Mouse (Mus musculus) lung, embryonic 16.5 days (tissue): ENCODE measurements around the gene Myo10. TPM values are rescaled to one million over a fixed set of nuclear protein-coding genes. Genes with fewer than 3 reads are reported as not detected.

Source experiments
- ATAC-seq: fragments of 200-750 bp; cut with Nextera tagmentation; 2 replicates; pipeline ENCODE4 v1.8.0; 2017; ENCODE audit warnings: low read depth, mild to moderate bottlenecking, moderate library complexity
- H3K27ac ChIP-seq: fragments of 300-500 bp; sonication (generic); 2 replicates; pipeline ENCODE4 v1.5.1; 2014; ENCODE audit warnings: mild to moderate bottlenecking, control low read depth, low read length
- H3K27me3 ChIP-seq: fragments of 300-500 bp; sonication (generic); 2 replicates; pipeline ENCODE4 v1.6.1; 2014; ENCODE audit warnings: low read depth, low read length, mixed read lengths; ENCODE audit not compliant: control insufficient read depth, insufficient read depth
- H3K36me3 ChIP-seq: fragments of 300-500 bp; sonication (generic); 2 replicates; pipeline ENCODE4 v1.6.1; 2014; ENCODE audit warnings: low read length; ENCODE audit not compliant: control insufficient read depth, insufficient read depth
- H3K4me1 ChIP-seq: fragments of 300-500 bp; sonication (generic); replicated peaks from 2 replicates; pipeline ENCODE4 v1.6.1; 2014; ENCODE audit warnings: low read length, mixed read lengths; ENCODE audit not compliant: control insufficient read depth, insufficient read depth
- H3K4me2 ChIP-seq: fragments of 300-500 bp; sonication (generic); 2 replicates; pipeline ENCODE4 v1.6.1; 2014; ENCODE audit warnings: low read depth, low read length, control low read depth
- H3K4me3 ChIP-seq: fragments of 300-500 bp; sonication (generic); 2 replicates; pipeline ENCODE4 v1.5.1; 2014; ENCODE audit warnings: mild to moderate bottlenecking, low read length, control low read depth
- H3K9ac ChIP-seq: fragments of 300-500 bp; sonication (generic); 2 replicates; pipeline ENCODE4 v1.6.1; 2014; ENCODE audit warnings: low read length, control low read depth
- H3K9me3 ChIP-seq: fragments of 300-500 bp; sonication (generic); 2 replicates; pipeline ENCODE4 v1.6.1; 2016; ENCODE audit warnings: low read length; ENCODE audit not compliant: control insufficient read depth
- WGBS: fragments of 180-500 bp; shearing (Covaris S2); extraction: QIAGEN DNeasy Blood & Tissue Kit; methylation state at CpG from one replicate; pipeline ENCODE4 v1.1.7; 2014; 5-methylcytosine and 5-hydroxymethylcytosine counted together
- polyA plus RNA-seq: library from polyadenylated mRNA; unstranded; fragments of >200 nt; fragmentation: Nextera tagmentation; extraction: Ambion mirVana; gene quantifications from 2 replicates; pipeline ENCODE4 v1.2.1, GENCODE M21; 2015

The Myo10 gene
- polyA plus RNA-seq, 1 experiment from 2014 or later: 33.2 TPM

- peaks cover 50% of the 10 kb centered on the region for H3K4me1 ChIP-seq
Observed at GRCm38 (mm10) chr15:25679081-25679480, 56.8 kb downstream of the Myo10 start.

GRCm38 (mm10) chr15:25679616-25680015, 57.3 kb downstream of the Myo10 start:
- peaks cover 50% of the 10 kb centered on the region for H3K4me1 ChIP-seq
- no peak overlapping the region for H3K4me3 ChIP-seq
- 62% methylated on average over 4 of the region's 4 CpGs for WGBS
- H3K4me2 ChIP-seq: no peak overlapping the region
- no peaks in the 10 kb centered on the region for H3K27me3 ChIP-seq
- H3K36me3 ChIP-seq: no peaks in the 10 kb centered on the region
- no peak for ATAC-seq
- no peaks in the 10 kb centered on the region for H3K9me3 ChIP-seq
- H3K27ac ChIP-seq: no peak overlapping the region
- H3K9ac ChIP-seq: no peak overlapping the region

More at GRCm38 (mm10) chr15:25679081-25679480, 56.8 kb downstream of the Myo10 start:
- no peaks in the 10 kb centered on the region for H3K27me3 ChIP-seq
- H3K36me3 ChIP-seq: no peaks in the 10 kb centered on the region
- no peak overlapping the region for H3K4me3 ChIP-seq
- no peaks in the 10 kb centered on the region for H3K9me3 ChIP-seq
- H3K9ac ChIP-seq: no peak overlapping the region
- no peak overlapping the region for H3K4me2 ChIP-seq
- 0 out of 2 replicates have a peak, but pooled peaks have one; percentile 20 for ATAC-seq
- 51% methylated on average over 3 of the region's 3 CpGs for whole genome bisulfite sequencing
- H3K27ac ChIP-seq: no peak overlapping the region

GRCm38 (mm10) chr15:25680269-25680818, 58.0 kb downstream of the Myo10 start:
- peak; percentile 70 for ATAC-seq
- Histone ChIP-seq H3K4me2 (no peak overlapping the region), H3K4me3 (no peak overlapping the region), H3K27me3 (no peaks in the 10 kb centered on the region), H3K9me3 (no peaks in the 10 kb centered on the region), H3K27ac (no peak overlapping the region), H3K4me1 (peaks cover 51% of the 10 kb centered on the region), H3K9ac (no peak overlapping the region), H3K36me3 (no peaks in the 10 kb centered on the region)
- WGBS: 25% methylated on average over 10 of the region's 10 CpGs

- H3K27ac ChIP-seq: no peak overlapping the region
- WGBS: 37% methylated on average over 13 of the region's 13 CpGs
- H3K4me1 ChIP-seq: peaks cover 29% of the 10 kb centered on the region
- H3K9me3 ChIP-seq: peaks cover 3% of the 10 kb centered on the region
- H3K36me3 ChIP-seq: no peaks in the 10 kb centered on the region
- H3K27me3 ChIP-seq: no peaks in the 10 kb centered on the region
- no peak overlapping the region for H3K4me2 ChIP-seq
- no peak overlapping the region for H3K4me3 ChIP-seq
- no peak for ATAC-seq
- H3K9ac ChIP-seq: no peak overlapping the region
Observed at GRCm38 (mm10) chr15:25682953-25683507, 60.7 kb downstream of the Myo10 start.

GRCm38 (mm10) chr15:25685186-25685585, 62.9 kb downstream of the Myo10 start:
- H3K4me2 ChIP-seq: no peak overlapping the region
- H3K4me1 ChIP-seq: peaks cover 8% of the 10 kb centered on the region
- peaks cover 3% of the 10 kb centered on the region for H3K9me3 ChIP-seq
- no peak for ATAC-seq
- H3K36me3 ChIP-seq: no peaks in the 10 kb centered on the region
- no peak overlapping the region for H3K4me3 ChIP-seq
- H3K27ac ChIP-seq: no peak overlapping the region
- H3K9ac ChIP-seq: no peak overlapping the region
- H3K27me3 ChIP-seq: no peaks in the 10 kb centered on the region
- 81% methylated on average over 9 of the region's 9 CpGs for WGBS

- Histone ChIP-seq H3K27ac (no peak overlapping the region), H3K4me3 (no peak overlapping the region)
- no peak for ATAC-seq
Observed at GRCm38 (mm10) chr15:25688424-25689283, 66.3 kb downstream of the Myo10 start.

GRCm38 (mm10) chr15:25689477-25689876, 67.2 kb downstream of the Myo10 start:
- peaks cover 15% of the 10 kb centered on the region for H3K4me1 ChIP-seq

More at GRCm38 (mm10) chr15:25688424-25689283, 66.3 kb downstream of the Myo10 start:
- peaks cover 15% of the 10 kb centered on the region for H3K4me1 ChIP-seq
- H3K4me2 ChIP-seq: no peak overlapping the region
- H3K27me3 ChIP-seq: no peaks in the 10 kb centered on the region
- peaks cover 3% of the 10 kb centered on the region for H3K9me3 ChIP-seq
- no peak overlapping the region for H3K9ac ChIP-seq
- H3K36me3 ChIP-seq: no peaks in the 10 kb centered on the region
- 49% methylated on average over 9 of the region's 9 CpGs for WGBS

GRCm38 (mm10) chr15:25690066-25690745, 67.9 kb downstream of the Myo10 start:
- H3K9ac ChIP-seq: no peak overlapping the region
- H3K4me3 ChIP-seq: no peak overlapping the region
- no peak overlapping the region for H3K27ac ChIP-seq
- no peaks in the 10 kb centered on the region for H3K36me3 ChIP-seq
- peaks cover 3% of the 10 kb centered on the region for H3K9me3 ChIP-seq
- no peak overlapping the region for H3K4me2 ChIP-seq
- peaks cover 13% of the 10 kb centered on the region for H3K4me1 ChIP-seq
- ATAC-seq: no peak
- WGBS: 76% methylated on average over 15 of the region's 15 CpGs
- no peaks in the 10 kb centered on the region for H3K27me3 ChIP-seq

More at GRCm38 (mm10) chr15:25689477-25689876, 67.2 kb downstream of the Myo10 start:
- WGBS: 70% methylated on average over 8 of the region's 8 CpGs
- ATAC-seq: no peak
- Histone ChIP-seq H3K4me2 (no peak overlapping the region), H3K36me3 (no peaks in the 10 kb centered on the region), H3K9me3 (peaks cover 3% of the 10 kb centered on the region), H3K27ac (no peak overlapping the region), H3K27me3 (no peaks in the 10 kb centered on the region), H3K4me3 (no peak overlapping the region), H3K9ac (no peak overlapping the region)

GRCm38 (mm10) chr15:25690746-25691105, 68.4 kb downstream of the Myo10 start:
- Histone ChIP-seq H3K27ac (no peak overlapping the region), H3K36me3 (no peaks in the 10 kb centered on the region), H3K9ac (no peak overlapping the region), H3K4me3 (no peak overlapping the region), H3K9me3 (peaks cover 3% of the 10 kb centered on the region), H3K4me2 (no peak overlapping the region), H3K27me3 (no peaks in the 10 kb centered on the region), H3K4me1 (peaks cover 13% of the 10 kb centered on the region)
- WGBS: 70% methylated on average over 4 of the region's 4 CpGs
- no peak for ATAC-seq
